Mouse (Mus musculus) lung, embryonic 15.5 days (tissue): ENCODE results near the gene Shisal1. TPM values are rescaled to one million over a fixed set of nuclear protein-coding genes. Genes with fewer than 3 reads are reported as not detected.

Source experiments
- ATAC-seq: fragments of 200-750 bp; cut with Nextera tagmentation; 2 replicates; pipeline ENCODE4 v1.8.0; 2017; ENCODE audit warnings: moderate number of reproducible peaks, borderline replicate concordance; ENCODE audit not compliant: low FRiP score, low TSS enrichment; ENCODE audit errors: extremely low read depth
- H3K27ac ChIP-seq: fragments of 300-500 bp; sonication (generic); 2 replicates; pipeline ENCODE4 v1.5.1; 2015; ENCODE audit warnings: moderate library complexity, mild to moderate bottlenecking, inconsistent platforms
- H3K27me3 ChIP-seq: fragments of 300-500 bp; sonication (generic); 2 replicates; pipeline ENCODE4 v1.6.1; 2015; ENCODE audit warnings: inconsistent platforms
- H3K36me3 ChIP-seq: fragments of 300-500 bp; sonication (generic); 2 replicates; pipeline ENCODE4 v1.6.1; 2015; ENCODE audit warnings: inconsistent platforms
- H3K4me1 ChIP-seq: fragments of 300-500 bp; sonication (generic); 2 replicates; pipeline ENCODE4 v1.6.1; 2015; ENCODE audit warnings: inconsistent platforms
- H3K4me2 ChIP-seq: fragments of 300-500 bp; sonication (generic); 2 replicates; pipeline ENCODE4 v1.6.1; 2015; ENCODE audit warnings: inconsistent platforms, mild to moderate bottlenecking, moderate library complexity
- H3K4me3 ChIP-seq: fragments of 300-500 bp; sonication (generic); 2 replicates; pipeline ENCODE4 v1.5.1; 2015; ENCODE audit warnings: mild to moderate bottlenecking, inconsistent platforms
- H3K9ac ChIP-seq: fragments of 300-500 bp; sonication (generic); 2 replicates; pipeline ENCODE4 v1.6.1; 2015; ENCODE audit warnings: inconsistent platforms
- H3K9me3 ChIP-seq: fragments of 300-500 bp; sonication (generic); 2 replicates; pipeline ENCODE4 v1.6.1; 2016; ENCODE audit warnings: inconsistent platforms
- WGBS: fragments of 180-500 bp; shearing (Covaris S2); methylation state at CpG from one replicate; pipeline ENCODE4 v1.1.7; 2015; 5-methylcytosine and 5-hydroxymethylcytosine counted together
- polyA plus RNA-seq: library from polyadenylated mRNA; unstranded; fragments of >200 nt; fragmentation: Nextera tagmentation; extraction: Ambion mirVana; gene quantifications from 2 replicates; pipeline ENCODE4 v1.2.1, GENCODE M21; 2015

The Shisal1 gene
- polyA plus RNA-seq, 1 experiment from 2014 or later, result 1.3 TPM

DNA sequence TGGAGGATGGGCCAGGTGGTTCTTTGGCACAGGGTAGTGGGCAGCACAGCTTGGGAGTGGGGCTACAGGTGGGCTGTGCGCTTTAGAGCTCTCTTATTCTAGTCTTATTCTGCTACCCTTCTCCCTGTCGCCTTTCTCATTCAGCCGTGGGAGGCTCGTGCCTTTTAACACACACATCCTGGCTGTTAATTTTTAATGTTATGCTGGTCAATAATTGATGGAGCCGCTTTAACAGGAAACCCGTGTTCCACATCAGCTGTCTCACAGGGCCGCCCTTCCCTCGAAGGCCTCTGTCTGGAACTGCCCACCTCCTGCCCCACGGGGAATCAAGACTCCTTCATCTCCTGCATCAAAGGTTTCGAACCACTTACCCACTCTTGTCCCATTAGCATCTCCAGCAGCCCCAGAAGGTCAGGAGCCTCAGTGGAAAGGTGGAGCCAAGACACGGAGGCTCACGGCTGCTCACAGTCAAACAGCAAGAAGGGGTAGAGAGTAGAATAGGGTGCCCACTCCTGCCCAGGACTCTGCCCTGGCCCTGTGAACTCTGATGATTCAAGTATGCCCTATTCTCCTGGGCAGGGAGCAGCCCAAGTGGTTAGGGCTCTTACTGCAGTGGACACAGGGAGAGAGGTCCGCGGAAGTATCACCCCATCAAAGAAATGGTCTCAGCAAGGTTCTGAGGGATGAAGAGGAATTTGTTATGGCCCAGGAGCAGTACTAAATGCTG is 51.4 kb downstream of the Shisal1 start:
- no peak overlapping the region for H3K9ac ChIP-seq
- no peaks in the 10 kb centered on the region for H3K9me3 ChIP-seq
- no peak overlapping the region for H3K27ac ChIP-seq
- H3K36me3 ChIP-seq, result no peaks in the 10 kb centered on the region
- no peaks in the 10 kb centered on the region for H3K27me3 ChIP-seq
- no peaks in the 10 kb centered on the region for H3K4me1 ChIP-seq
- ATAC-seq, result no peak
- H3K4me3 ChIP-seq, result no peak overlapping the region
- no peak overlapping the region for H3K4me2 ChIP-seq
- 55% methylated on average over 14 of the region's 14 CpGs for WGBS

GRCm38 (mm10) chr15:84393341-84393740 is 53.6 kb downstream of the Shisal1 start:
- ATAC-seq, result no peak

GRCm38 (mm10) chr15:84392840-84393239 is 54.1 kb downstream of the Shisal1 start:
- WGBS, result 59% methylated on average over 5 of the region's 5 CpGs

More at GRCm38 (mm10) chr15:84393341-84393740, 53.6 kb downstream of the Shisal1 start:
- no peaks in the 10 kb centered on the region for H3K4me1 ChIP-seq
- H3K36me3 ChIP-seq, result no peaks in the 10 kb centered on the region
- no peak overlapping the region for H3K4me3 ChIP-seq
- H3K9ac ChIP-seq, result no peak overlapping the region
- H3K27me3 ChIP-seq, result no peaks in the 10 kb centered on the region
- WGBS, result 35% methylated on average over 6 of the region's 6 CpGs
- no peak overlapping the region for H3K4me2 ChIP-seq
- no peaks in the 10 kb centered on the region for H3K9me3 ChIP-seq
- H3K27ac ChIP-seq, result no peak overlapping the region

GRCm38 (mm10) chr15:84392131-84392530 is 54.8 kb downstream of the Shisal1 start:
- Histone ChIP-seq H3K4me2 (no peak overlapping the region), H3K9ac (no peak overlapping the region), H3K36me3 (no peaks in the 10 kb centered on the region), H3K27ac (no peak overlapping the region), H3K4me3 (no peak overlapping the region), H3K9me3 (peaks cover 6% of the 10 kb centered on the region; the same call in 1 of the 2 replicates), H3K4me1 (no peaks in the 10 kb centered on the region), H3K27me3 (no peaks in the 10 kb centered on the region)
- WGBS, result 85% methylated on average over 4 of the region's 4 CpGs
- ATAC-seq, result no peak

More at GRCm38 (mm10) chr15:84392840-84393239, 54.1 kb downstream of the Shisal1 start:
- no peaks in the 10 kb centered on the region for H3K36me3 ChIP-seq
- H3K4me1 ChIP-seq, result no peaks in the 10 kb centered on the region
- no peak overlapping the region for H3K4me2 ChIP-seq
- H3K4me3 ChIP-seq, result no peak overlapping the region
- H3K27ac ChIP-seq, result no peak overlapping the region
- no peak for ATAC-seq
- no peaks in the 10 kb centered on the region for H3K9me3 ChIP-seq
- H3K9ac ChIP-seq, result no peak overlapping the region
- no peaks in the 10 kb centered on the region for H3K27me3 ChIP-seq

DNA sequence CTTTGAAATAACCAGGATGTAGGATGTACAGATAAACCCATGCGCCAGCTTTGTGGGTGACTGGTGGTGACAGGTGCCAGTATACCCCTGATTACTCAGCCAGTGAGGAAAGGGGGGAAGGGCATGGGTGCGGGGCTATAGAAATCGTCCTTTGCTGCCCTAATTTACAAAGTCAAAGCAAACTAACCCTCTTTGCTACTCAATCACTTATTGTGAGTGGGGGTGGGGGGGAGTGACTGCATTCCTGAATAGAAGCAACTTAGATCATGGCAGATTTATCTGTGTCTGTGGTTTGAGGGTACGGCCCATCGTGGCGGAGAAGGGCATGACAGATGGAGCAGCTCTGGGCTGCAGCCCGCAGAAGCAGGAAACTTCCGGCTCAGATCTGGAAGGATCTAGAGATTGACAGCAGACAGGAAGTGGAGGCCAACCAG is 58.2 kb downstream of the Shisal1 start:
- no peak overlapping the region for H3K4me2 ChIP-seq
- H3K4me1 ChIP-seq, result no peaks in the 10 kb centered on the region
- H3K36me3 ChIP-seq, result no peaks in the 10 kb centered on the region
- H3K27ac ChIP-seq, result no peak overlapping the region
- 82% methylated on average over 8 of the region's 8 CpGs for WGBS
- H3K9ac ChIP-seq, result no peak overlapping the region
- H3K9me3 ChIP-seq, result peaks cover 7% of the 10 kb centered on the region; the same call in 1 of the 2 replicates
- ATAC-seq, result no peak
- no peak overlapping the region for H3K4me3 ChIP-seq
- H3K27me3 ChIP-seq, result no peaks in the 10 kb centered on the region

DNA sequence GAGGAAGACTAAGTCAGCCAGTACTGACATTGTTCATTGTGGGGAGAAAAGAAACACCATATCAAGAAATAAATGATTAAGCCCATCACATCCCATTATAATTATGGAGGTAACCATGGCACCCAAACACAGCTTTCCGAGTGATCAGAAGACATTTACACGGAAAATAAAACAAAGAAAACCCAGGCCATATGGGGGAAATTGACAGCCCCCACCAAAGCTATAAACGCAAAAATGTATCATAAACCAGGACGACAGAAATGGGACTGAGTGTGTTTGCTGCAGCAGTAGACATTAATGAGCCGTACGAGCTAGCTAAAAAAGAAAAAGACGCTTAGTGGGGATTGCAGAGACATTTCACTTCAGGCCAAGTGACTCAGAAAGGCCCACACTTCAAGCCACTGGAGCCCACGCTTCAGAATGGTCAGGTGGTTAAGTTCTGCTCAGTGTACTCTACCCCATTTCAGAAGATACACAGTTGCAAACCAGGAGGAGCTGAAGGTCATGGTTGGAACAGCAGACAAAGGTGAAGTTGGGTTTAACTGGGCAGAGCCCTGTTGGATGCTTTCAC is 60.8 kb downstream of the Shisal1 start:
- no peak overlapping the region for H3K27ac ChIP-seq
- no peak overlapping the region for H3K4me2 ChIP-seq
- no peaks in the 10 kb centered on the region for H3K4me1 ChIP-seq
- no peak overlapping the region for H3K4me3 ChIP-seq
- H3K27me3 ChIP-seq, result no peaks in the 10 kb centered on the region
- no peak overlapping the region for H3K9ac ChIP-seq
- no peaks in the 10 kb centered on the region for H3K36me3 ChIP-seq
- H3K9me3 ChIP-seq, result peaks cover 7% of the 10 kb centered on the region; the same call in 1 of the 2 replicates
- no peak for ATAC-seq
- WGBS, result 83% methylated on average over 8 of the region's 8 CpGs

DNA sequence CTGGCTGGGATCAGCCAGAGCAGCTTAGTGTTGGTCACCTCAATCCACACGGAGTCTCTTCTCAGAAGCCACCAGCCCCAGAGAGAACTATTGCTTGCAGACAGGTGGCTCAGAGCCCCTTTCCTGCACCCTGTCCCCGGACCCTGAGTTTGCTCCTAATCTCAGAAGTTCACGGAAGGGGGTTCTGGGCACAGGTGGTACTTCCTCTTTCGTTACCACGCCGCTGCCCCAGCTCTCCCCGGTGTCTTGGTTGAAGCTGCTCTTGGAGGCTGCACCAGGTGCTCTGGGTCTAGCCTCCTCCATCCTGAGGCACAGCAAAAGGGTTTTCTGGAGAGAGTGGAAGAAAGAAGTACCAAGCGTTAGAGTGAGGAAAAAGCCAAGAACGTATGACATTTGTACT is 62.8 kb downstream of the Shisal1 start:
- Histone ChIP-seq H3K4me2 (no peak overlapping the region), H3K4me3 (no peak overlapping the region), H3K4me1 (no peaks in the 10 kb centered on the region), H3K9me3 (peaks cover 7% of the 10 kb centered on the region; the same call in 1 of the 2 replicates), H3K9ac (no peak overlapping the region), H3K36me3 (no peaks in the 10 kb centered on the region), H3K27me3 (no peaks in the 10 kb centered on the region), H3K27ac (no peak overlapping the region)
- 92% methylated on average over 9 of the region's 9 CpGs for WGBS
- no peak for ATAC-seq

DNA sequence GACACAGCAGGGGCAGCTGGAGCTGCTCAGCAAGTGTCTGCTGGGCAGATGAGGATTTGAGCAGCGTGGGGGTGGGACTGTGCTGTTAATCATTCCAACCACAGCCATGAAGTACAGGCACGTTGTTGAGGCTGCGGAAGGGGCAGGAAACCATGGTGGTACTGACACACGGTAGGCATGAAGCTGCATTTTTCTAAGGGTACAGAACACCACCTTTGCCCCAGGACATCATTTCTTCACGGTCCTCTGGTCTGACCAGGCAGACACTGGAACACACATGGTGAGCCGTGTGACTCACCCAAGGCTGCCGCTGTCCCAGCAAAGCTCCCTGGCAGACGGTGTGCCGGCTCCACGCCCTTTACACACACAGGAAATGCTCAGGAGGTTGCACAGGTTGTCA is 66.7 kb downstream of the Shisal1 start:
- Histone ChIP-seq H3K4me1 (no peaks in the 10 kb centered on the region), H3K9me3 (peaks cover 1% of the 10 kb centered on the region; the same call in 1 of the 2 replicates), H3K4me2 (no peak overlapping the region), H3K4me3 (no peak overlapping the region), H3K27me3 (no peaks in the 10 kb centered on the region), H3K36me3 (no peaks in the 10 kb centered on the region), H3K27ac (no peak overlapping the region), H3K9ac (no peak overlapping the region)
- no peak for ATAC-seq
- 48% methylated on average over 10 of the region's 10 CpGs for WGBS

- no peaks in the 10 kb centered on the region for H3K27me3 ChIP-seq
- 73% methylated on average over 9 of the region's 9 CpGs for WGBS
- no peak for ATAC-seq
Measured at GRCm38 (mm10) chr15:84378734-84379133, 68.2 kb downstream of the Shisal1 start.

DNA sequence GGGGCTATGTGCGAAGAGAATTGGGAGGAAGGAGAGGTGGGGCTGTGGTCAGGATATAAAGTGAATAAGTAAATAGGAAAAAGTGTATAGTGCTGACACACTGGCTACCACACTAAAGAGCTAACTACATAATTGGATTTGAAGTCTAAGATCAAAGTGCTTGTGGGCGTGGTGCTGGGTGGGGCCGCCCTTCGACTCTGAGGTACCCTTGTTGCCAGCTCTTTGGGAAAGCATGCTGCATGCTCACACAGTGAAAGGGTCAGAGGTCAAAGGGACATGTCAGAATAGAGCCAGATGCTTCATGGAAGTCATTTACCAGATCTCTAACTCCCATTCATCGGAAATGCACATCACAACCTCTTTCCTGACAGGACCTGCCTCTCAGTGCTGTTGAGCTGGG is 74.1 kb downstream of the Shisal1 start:
- Histone ChIP-seq H3K4me2 (no peak overlapping the region), H3K4me1 (no peaks in the 10 kb centered on the region), H3K36me3 (no peaks in the 10 kb centered on the region), H3K27ac (no peak overlapping the region), H3K9me3 (peaks cover 9% of the 10 kb centered on the region; the same call in 1 of the 2 replicates), H3K9ac (no peak overlapping the region), H3K27me3 (no peaks in the 10 kb centered on the region), H3K4me3 (no peak overlapping the region)
- ATAC-seq, result no peak
- WGBS, result 68% methylated on average over 5 of the region's 5 CpGs

More at GRCm38 (mm10) chr15:84378734-84379133, 68.2 kb downstream of the Shisal1 start:
- no peak overlapping the region for H3K27ac ChIP-seq
- H3K9ac ChIP-seq, result no peak overlapping the region
- peaks cover 9% of the 10 kb centered on the region; the same call in 1 of the 2 replicates for H3K9me3 ChIP-seq
- no peak overlapping the region for H3K4me3 ChIP-seq
- H3K4me1 ChIP-seq, result no peaks in the 10 kb centered on the region
- H3K4me2 ChIP-seq, result no peak overlapping the region
- no peaks in the 10 kb centered on the region for H3K36me3 ChIP-seq

DNA sequence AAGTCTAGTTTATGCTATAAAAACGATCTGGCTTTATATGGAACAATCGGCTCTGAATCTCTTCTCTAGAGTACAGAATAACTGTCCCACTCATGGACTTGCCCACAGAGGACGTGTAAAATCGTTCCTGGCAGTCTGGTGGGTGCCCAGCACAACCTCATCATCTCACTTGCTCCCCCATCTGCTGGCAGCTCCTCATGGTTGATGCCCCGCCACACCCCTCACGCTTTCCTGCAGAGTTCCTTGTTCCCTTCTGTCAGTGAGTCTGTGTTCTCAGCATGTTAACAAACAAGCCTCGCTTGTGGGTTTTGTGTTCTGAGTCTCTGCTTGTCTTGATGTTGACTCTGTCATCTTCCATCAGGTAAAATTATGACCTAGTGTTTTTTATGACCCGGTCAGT is 79.5 kb downstream of the Shisal1 start:
- H3K4me3 ChIP-seq, result no peak overlapping the region
- no peak overlapping the region for H3K9ac ChIP-seq
- ATAC-seq, result no peak
- 71% methylated on average over 8 of the region's 8 CpGs for WGBS
- no peaks in the 10 kb centered on the region for H3K9me3 ChIP-seq
- H3K4me2 ChIP-seq, result no peak overlapping the region
- no peaks in the 10 kb centered on the region for H3K27me3 ChIP-seq
- H3K27ac ChIP-seq, result no peak overlapping the region
- no peaks in the 10 kb centered on the region for H3K36me3 ChIP-seq
- peaks cover 3% of the 10 kb centered on the region; the same call in 1 of the 2 replicates for H3K4me1 ChIP-seq

- Histone ChIP-seq H3K27me3 (no peaks in the 10 kb centered on the region), H3K4me1 (peaks cover 3% of the 10 kb centered on the region; the same call in 1 of the 2 replicates), H3K9ac (no peak overlapping the region), H3K4me2 (no peak overlapping the region), H3K36me3 (no peaks in the 10 kb centered on the region), H3K4me3 (no peak overlapping the region), H3K9me3 (no peaks in the 10 kb centered on the region), H3K27ac (no peak overlapping the region)
- WGBS, result 80% methylated on average over 10 of the region's 10 CpGs
- no peak for ATAC-seq
Measured at GRCm38 (mm10) chr15:84366574-84366989, 80.3 kb downstream of the Shisal1 start.
